Mouse (Mus musculus): Measurements from ENCODE around the gene Mapt. TPM values are rescaled to one million over a fixed set of nuclear protein-coding genes. Genes with fewer than 3 reads are reported as not detected.

Mapt gene
- total and polyA plus RNA-seq, 3 experiments = 0.21 to 1.7 (median 0.64) TPM

GRCm38 (mm10) chr11:104269385-104269822 lies 38.2 kb downstream of the Mapt start:
- in situ Hi-C loops (cut with MboI; ENCODE audit: low pct_ligation_motif_present, low pct_unique_long_range_greater_than_20kb, low sequenced_read_pairs) = no loop called here
- dilution Hi-C loops (cut with MboI; ENCODE audit: extremely low pct_ligation_motif_present, extremely low pct_unique_long_range_greater_than_20kb, low sequenced_read_pairs) = no loop called here

GRCm38 (mm10) chr11:104270452-104270851 lies 39.3 kb downstream of the Mapt start:
- H3K4me2 ChIP-seq (ENCODE audit: insufficient read depth, low read depth, poor library complexity, severe bottlenecking) = no peak overlapping the region
- no peak for DNase-seq (ENCODE audit: extremely low read depth)
- H3K27ac ChIP-seq (ENCODE audit: insufficient read depth, low read depth) = no peak overlapping the region
- no peaks in the 10 kb centered on the region for H3K36me3 ChIP-seq (replicated peaks in 1 of 2; ENCODE audit: control insufficient read depth in 1 of 2, insufficient read depth in 1 of 2, low read length in 1 of 2)
- H3K4me1 ChIP-seq (ENCODE audit: control insufficient read depth in 1 of 2, insufficient read depth in 2 of 2) = 0 out of 4 replicates have a peak, but pooled peaks cover 0 to 2% of the 10 kb centered on the region in 2 experiments
- peaks cover 25% of the 10 kb centered on the region for H3K27me3 ChIP-seq (replicated peaks)
- no peak overlapping the region for H3K9ac ChIP-seq (ENCODE audit: insufficient read depth, low read depth)
- dilution Hi-C loops (cut with MboI; ENCODE audit: extremely low pct_ligation_motif_present, extremely low pct_unique_long_range_greater_than_20kb, low sequenced_read_pairs) (no loop called here), in situ Hi-C loops (cut with MboI; ENCODE audit: low pct_ligation_motif_present, low pct_unique_long_range_greater_than_20kb, low sequenced_read_pairs) (no loop called here)
- H3K9me3 ChIP-seq (replicated peaks; ENCODE audit: low read length) = no peaks in the 10 kb centered on the region
- H3K4me3 ChIP-seq (replicated peaks in 1 of 3; ENCODE audit: low read depth in 2 of 3, low read length in 2 of 3, poor library complexity in 1 of 3) = no peak overlapping the region
- H3K79me2 ChIP-seq (replicated peaks; ENCODE audit: control insufficient read depth, extremely low read depth, insufficient read depth, poor library complexity, severe bottlenecking) = no peaks in the 10 kb centered on the region
- TF ChIP-seq MEF2A (IDR thresholded peaks at IDR 0.05; ENCODE audit: borderline replicate concordance, low read depth, low read length) (no peak), MAZ (IDR thresholded peaks at IDR 0.05; ENCODE audit: low read depth, low read length) (no peak), POLR2A (IDR thresholded peaks at IDR 0.05; ENCODE audit: low read depth, low read length) (no peak), TBP (conservative IDR thresholded peaks at IDR 0.05; ENCODE audit: low read depth, low read length) (no peak), HCFC1 (IDR thresholded peaks at IDR 0.05; ENCODE audit: low read depth, low read length) (no peak), ELF1 (IDR thresholded peaks at IDR 0.05; ENCODE audit: low read depth, low read length) (no peak)

More at GRCm38 (mm10) chr11:104269385-104269822, 38.2 kb downstream of the Mapt start:
- H3K79me2 ChIP-seq (replicated peaks; ENCODE audit: control insufficient read depth, extremely low read depth, insufficient read depth, poor library complexity, severe bottlenecking) = no peaks in the 10 kb centered on the region
- H3K9ac ChIP-seq (ENCODE audit: insufficient read depth, low read depth) = no peak overlapping the region
- H3K27ac ChIP-seq (ENCODE audit: insufficient read depth, low read depth) = no peak overlapping the region
- no peak for DNase-seq (ENCODE audit: extremely low read depth)
- no peak overlapping the region for H3K4me2 ChIP-seq (ENCODE audit: insufficient read depth, low read depth, poor library complexity, severe bottlenecking)
- TF ChIP-seq POLR2AphosphoS2 (IDR thresholded peaks at IDR 0.05; ENCODE audit: low read depth, low read length) (no peak), ELF1 (IDR thresholded peaks at IDR 0.05; ENCODE audit: low read depth, low read length) (no peak), UBTF (IDR thresholded peaks at IDR 0.05; ENCODE audit: low read depth, low read length) (no peak), MAFK (IDR thresholded peaks at IDR 0.05; ENCODE audit: insufficient replicate concordance, low read length) (no peak), CHD1 (IDR thresholded peaks at IDR 0.05; ENCODE audit: low read depth, low read length) (no peak), GABPA (IDR thresholded peaks at IDR 0.05; ENCODE audit: insufficient replicate concordance, low read depth, low read length) (no peak), NELFE (IDR thresholded peaks at IDR 0.05; ENCODE audit: low read depth, low read length) (no peak), TCF12 (IDR thresholded peaks at IDR 0.05; ENCODE audit: low read depth, low read length) (no peak), MYC (IDR thresholded peaks at IDR 0.05; ENCODE audit: low read depth, low read length) (no peak), ZNF384 (IDR thresholded peaks at IDR 0.05; ENCODE audit: low read depth, low read length) (no peak), POLR2A (IDR thresholded peaks at IDR 0.05; ENCODE audit: low read depth, low read length) (no peak), SMC3 (IDR thresholded peaks at IDR 0.05; ENCODE audit: low read depth, low read length) (no peak), MAZ (IDR thresholded peaks at IDR 0.05; ENCODE audit: low read depth, low read length) (no peak), JUN (IDR thresholded peaks at IDR 0.05; ENCODE audit: insufficient read depth, low read depth, low read length) (no peak)
- no peak overlapping the region for H3K4me3 ChIP-seq (replicated peaks in 1 of 3; ENCODE audit: low read depth in 2 of 3, low read length in 2 of 3, poor library complexity in 1 of 3)
- H3K27me3 ChIP-seq (replicated peaks) = peaks cover 21% of the 10 kb centered on the region
- H3K36me3 ChIP-seq (replicated peaks in 1 of 2; ENCODE audit: control insufficient read depth in 1 of 2, insufficient read depth in 1 of 2, low read length in 1 of 2) = no peaks in the 10 kb centered on the region
- no peaks in the 10 kb centered on the region for H3K9me3 ChIP-seq (replicated peaks; ENCODE audit: low read length)
- 0 out of 4 replicates have a peak, but pooled peaks cover 2% of the 10 kb centered on the region in 2 experiments for H3K4me1 ChIP-seq (ENCODE audit: control insufficient read depth in 1 of 2, insufficient read depth in 2 of 2)

All from CH12.LX (cell line).